Mouse (Mus musculus): ENCODE results near the gene Slco3a1.
A peak's percentile ranks its signal among the peaks of the same experiment; 100 is the strongest.

Slco3a1 gene

DNA sequence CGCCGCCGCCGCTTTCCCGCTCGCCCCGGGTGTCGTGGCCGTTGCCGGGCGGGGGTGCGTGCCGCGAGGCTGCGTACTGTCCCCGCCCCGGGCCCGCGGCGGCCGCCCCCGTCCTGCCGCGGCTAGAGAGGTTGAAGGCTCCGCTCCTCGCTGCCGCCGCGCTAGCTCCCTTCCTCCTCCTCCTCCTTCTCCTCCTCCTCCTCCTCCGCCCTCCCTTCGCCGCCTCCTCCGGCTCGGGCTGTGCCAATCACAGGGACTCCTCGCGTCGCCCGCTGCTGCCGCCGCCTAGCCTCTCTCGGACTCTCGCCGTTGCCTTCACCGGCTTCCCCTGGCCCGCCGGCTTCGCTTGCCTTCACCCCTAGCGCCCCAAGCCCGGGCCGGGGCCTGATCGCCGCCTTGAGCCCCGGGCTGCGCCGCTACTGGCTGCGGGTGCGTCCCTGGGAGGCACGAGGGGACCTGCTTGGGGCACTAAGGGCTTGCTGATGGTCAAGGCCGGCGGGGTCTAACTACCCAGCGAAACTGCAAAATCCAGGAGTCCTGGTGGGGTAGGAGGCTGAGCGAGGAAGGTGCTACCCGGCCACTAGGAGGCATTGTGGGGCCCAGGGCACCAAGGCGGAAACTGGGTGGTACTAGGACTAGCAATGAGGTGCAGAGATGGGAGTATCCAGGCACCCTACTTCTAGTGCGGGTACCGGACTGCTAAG is at the start of gene Slco3a1:
Gene Slco3a1 (minus strand): TSS at position 173 of the 704 bp plus-strand sequence.
- peak; percentile 58 for DNase-seq (ENCODE audit: low spot score)

DNA sequence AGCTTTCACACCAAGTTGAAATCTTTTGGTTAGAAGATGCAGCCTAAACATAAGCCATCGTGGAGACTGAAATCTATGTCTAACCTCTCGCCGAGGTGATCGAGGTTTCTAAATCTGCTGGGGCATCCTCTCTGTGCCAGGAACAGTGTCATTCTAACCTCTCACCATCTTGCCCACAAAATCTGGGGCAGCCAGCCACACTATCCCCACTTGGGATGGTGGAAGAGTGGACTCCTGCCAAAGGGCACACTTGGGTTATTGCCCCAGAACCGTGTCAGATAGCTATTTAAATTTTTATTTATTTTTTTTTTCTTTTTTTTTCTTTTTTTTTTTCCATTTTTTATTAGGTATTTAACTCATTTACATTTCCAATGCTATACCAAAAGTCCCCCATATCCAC is 46.4 kb upstream of the Slco3a1 start:
- no peak for DNase-seq (ENCODE audit: low spot score)

DNA sequence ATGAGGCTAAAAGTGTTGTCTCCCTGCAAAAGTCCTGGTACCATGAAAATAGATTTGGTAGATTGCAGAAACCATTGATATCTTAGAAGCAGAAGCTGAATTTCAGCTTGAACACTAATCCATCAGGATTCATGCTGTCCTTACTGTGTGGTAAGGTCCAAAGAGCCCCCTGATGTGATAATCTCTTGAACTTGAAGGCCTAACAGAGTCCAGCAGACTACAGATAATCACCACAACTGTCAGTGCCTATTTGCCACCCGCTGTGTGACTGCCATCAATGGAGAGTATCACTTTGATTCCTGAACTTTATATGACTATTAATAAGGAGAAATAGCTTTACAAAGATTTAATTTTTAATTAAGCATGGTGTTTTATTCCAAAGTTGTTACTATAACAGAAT is 24.8 kb upstream of the Slco3a1 start:
- no peak for DNase-seq (ENCODE audit: low spot score)

DNA sequence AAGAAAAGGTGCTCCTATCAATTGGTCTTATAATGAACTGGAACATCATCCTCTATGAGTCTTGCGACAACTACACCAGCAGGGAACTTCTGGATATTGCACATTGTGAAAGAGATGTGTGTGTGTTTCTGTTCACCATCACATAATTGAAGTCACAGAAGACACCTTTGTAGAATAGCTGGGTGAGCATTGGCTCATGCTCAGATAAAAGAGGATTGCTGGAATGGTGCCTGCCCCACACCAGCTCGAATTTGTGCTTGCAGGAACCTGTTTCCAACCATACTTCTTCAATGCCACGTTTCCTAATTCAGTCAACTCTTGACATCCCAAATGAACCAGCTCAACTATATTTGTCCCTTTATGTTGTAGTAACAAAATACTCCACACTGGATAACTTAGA is 21.1 kb upstream of the Slco3a1 start:
- no peak for DNase-seq (ENCODE audit: low spot score)

DNA sequence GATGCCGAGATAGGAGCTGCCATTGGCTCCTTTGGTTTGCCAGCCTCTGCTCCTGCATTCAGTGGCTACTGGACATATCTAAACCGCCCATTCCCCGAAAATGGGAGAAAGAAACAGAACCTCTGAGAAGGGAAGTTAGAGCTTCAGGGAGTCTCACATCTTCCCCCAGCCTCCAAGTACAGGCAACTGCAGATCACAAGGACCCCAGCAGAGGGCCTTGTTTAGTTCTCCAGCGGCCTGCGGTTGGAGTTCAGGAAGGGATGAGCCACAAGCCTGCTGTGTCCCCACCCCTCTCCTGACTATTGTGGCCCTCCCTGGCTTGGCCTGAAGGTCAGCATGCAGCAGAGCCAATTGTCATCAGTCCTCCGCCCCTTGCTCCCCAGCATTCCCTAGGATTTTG is 836 bp upstream of the Slco3a1 start:
- DNase-seq (ENCODE audit: low spot score): peak; percentile 60

DNA sequence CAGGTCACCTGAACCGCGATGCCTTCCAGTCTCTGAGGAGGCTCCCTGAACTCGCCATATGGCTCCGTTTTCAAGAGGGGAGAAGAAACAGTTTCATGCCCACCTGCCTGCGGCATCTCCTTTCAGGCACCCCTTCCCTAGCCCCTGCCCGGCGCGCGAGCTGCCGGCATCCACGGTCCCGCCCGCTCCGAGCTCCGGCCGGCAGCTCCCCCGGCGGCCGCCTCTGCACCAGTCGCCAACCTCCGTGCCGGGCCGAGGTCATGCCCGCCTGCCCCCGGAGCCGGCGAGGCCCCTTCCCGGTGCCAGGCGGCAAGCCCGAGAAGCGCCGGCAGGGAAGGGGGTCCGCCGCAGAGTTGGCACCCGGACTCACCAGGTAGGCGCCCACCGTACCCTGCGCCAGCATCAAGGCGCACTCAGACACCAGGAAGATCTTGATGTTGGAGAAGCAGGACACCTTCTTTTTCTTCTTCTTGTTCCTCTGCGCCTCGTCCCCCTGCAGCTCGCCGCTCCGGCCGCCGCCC is 479 bp downstream of the Slco3a1 start:
- DNase-seq (ENCODE audit: low spot score): peak; percentile 38

DNA sequence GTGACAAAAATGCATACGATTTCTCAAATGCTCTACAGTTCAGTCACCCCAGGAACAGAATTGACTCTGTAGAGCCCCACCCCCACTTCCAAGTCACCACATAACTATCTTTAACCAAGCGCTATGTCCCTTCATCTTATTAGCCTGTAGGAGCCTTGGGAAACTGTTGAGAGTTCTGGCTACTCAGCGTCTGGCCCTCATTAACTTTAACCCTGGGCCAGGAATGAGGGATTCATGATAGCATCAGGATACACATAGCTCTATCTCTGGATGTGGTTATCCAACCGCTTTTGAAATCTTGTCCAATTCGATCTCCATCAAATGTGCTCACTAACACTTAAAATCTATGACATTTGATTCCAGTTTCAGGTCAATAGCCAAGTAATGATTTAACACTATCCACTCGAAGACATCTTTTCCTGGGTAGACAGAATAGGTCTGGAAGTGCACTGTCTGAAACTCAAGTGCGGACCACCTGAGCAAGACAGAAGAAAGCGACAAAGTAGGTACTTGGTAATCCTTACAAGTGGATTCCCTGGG is 1.4 kb downstream of the Slco3a1 start:
- no peak for DNase-seq (ENCODE audit: low spot score)

DNA sequence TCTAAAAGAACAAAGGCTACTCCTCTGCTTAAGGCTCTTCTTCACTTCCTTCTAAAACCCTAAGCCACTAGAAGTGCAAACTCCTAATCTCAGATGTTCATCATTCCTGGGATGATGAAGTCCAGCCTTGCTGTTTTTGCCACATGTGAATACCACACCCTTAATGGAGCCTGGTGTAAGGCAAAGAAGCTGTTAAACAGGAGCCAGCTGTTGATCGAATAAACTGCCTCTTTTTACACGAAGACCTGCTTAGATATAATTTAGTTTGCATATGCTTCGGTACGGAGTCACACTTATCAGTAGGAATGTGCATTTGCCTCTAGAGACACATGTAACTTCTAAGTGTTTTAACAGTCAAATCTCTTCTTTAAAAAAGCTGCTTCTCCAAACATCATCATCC is 2.0 kb downstream of the Slco3a1 start:
- DNase-seq (ENCODE audit: low spot score): no peak

DNA sequence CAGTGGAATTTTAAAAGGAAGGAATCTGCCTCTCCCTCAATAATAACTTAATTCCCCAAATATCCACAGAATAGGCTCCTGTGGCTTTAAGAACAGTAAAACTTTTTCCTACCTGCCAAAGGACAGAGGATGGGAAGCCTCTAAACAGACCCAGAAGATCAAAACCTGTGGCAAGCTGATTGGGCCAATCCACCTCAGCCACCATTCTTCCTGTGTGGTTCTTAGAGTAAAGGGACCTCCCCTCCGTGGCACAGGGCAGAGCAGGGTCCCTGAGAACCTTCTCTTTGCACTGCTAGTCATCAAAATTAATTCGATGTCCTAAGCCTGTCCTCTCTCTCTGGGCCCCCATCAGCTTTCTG is 2.6 kb downstream of the Slco3a1 start:
- DNase-seq (ENCODE audit: low spot score): no peak

DNA sequence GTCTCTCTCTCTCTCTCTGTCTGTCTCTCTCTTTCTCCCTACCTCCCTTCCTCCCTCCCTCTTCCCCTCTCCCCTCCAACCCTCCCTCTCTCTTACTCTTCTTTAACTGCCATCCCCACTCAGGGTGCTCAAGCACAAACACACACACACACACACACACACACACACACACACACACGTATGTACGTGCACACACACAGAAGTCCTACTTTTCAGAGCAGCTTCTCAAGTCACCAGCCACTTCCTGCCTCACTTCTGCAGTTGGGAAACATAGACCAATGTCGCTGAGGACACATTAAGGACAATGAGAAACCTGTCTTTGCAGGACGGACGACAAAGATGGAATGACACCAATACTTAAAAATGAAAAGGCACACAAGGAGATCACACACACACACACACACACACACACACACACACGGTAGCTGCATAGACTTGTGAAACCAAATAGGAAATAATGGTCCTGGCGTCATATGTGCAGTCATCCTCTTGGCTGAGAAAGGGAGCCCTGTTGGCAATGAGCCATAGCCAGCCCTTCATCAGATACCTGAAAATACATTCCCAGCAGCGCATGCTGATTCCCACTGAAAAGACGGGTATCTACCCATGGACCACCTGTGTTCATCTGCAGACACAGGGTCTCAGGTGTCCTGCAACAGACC is 3.1 kb downstream of the Slco3a1 start:
- no peak for DNase-seq (ENCODE audit: low spot score)

DNA sequence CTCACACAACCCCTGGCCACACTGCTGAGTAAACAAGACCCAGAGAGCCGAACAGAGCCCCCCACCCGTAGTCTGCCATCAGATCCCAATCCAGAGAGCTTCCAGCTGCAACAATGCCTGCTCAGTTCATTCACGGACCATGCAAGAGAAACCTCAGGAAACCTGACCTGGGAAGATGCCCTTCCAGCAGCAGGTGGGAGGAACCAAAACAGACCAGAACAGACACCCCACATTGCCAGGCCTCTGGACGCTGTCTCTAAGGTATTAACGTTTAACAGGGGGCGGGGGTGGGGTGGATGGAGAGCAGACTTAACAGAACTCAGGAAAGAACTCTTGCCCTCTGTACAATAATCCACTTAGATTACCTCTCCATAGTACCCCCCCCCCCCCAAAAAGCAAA is 4.9 kb downstream of the Slco3a1 start:
- no peak for DNase-seq (ENCODE audit: low spot score)

DNA sequence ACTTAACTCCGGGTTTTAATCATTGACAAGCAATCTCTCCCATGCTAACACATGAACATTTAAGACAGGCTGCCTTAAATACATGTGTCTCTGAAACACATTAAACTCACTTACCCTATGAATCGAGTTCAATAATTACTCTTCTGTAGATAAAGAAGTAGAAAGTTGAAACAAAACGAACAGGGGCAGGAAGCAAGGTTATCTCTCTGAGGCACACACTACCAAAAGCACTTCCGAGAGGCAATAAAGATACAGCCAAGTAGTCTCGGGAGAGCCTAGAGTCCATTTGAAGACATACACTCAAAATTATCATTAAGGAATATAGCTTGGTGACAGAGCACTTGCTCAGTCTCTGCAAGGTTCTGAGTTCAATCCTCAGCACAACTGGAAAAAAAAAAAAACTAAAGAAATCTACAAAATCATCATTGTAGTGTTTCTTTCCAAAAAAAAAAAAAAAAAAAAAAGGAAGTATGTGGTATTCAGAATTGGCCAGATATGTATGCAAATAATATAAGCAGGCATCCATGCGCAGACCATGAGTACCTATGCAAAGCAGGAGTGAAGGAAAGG is 5.5 kb downstream of the Slco3a1 start:
- DNase-seq (ENCODE audit: low spot score): no peak

DNA sequence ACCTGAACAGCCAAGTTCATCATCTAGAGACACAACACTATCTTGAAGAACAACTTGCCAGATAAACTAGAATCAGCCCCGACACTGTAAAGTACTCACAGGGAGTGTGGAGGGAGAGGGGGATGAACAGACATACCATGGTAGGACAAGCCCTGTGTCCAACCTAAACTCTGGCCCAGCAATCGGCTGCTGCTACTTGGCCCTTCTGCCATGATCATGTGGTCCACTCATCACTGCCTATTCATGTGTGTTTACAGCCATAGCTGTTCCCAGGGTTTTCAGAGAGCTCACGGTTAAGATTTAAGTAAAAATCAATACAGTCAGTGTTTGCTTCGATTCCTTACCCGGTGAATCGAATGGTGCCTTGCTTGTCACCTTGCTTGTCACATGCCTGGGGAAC is 7.9 kb downstream of the Slco3a1 start:
- DNase-seq (ENCODE audit: low spot score): no peak

DNA sequence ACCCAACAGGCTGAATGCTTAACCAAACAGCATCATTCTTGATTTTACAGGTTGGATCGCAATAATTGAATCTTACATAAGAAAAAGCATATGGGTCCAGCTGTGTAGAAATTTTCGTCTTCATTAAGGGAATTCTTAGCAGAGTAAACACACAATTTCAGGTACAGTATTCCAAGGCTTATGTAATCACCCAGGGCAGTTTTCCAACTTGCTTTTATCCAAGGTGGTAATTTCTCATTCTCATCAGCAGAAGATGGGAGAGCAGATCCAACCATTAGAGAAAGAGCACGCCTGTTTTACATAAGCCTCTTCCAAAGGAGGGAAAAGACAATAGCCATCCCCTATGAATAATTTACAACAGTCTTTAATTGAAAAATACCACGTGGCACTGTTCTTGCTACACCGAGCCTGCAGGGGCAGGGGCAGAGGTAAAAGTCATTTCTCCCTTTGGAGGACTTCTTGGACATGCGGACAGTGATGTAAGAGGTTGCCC is 9.0 kb downstream of the Slco3a1 start:
- DNase-seq (ENCODE audit: low spot score): no peak

DNA sequence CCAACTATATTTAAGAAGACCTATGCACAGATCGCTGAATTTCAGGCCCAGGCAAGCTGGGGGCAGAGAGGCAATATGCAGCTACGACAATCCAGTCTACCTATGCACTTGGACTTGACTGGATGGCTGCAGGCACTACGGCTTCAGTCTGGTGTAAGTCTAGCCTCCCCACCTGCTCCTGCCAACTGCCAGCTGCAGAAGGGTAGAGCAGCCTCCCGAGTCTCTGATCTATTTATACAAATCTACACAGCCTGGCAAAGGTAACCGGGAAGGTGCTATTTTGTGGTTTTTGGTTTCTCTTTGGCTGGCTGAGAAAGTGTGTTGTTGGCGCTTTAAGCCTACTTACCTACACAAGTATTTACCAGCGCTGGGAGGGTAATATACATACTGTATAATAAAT is 10.3 kb downstream of the Slco3a1 start:
- DNase-seq (ENCODE audit: low spot score): no peak

DNA sequence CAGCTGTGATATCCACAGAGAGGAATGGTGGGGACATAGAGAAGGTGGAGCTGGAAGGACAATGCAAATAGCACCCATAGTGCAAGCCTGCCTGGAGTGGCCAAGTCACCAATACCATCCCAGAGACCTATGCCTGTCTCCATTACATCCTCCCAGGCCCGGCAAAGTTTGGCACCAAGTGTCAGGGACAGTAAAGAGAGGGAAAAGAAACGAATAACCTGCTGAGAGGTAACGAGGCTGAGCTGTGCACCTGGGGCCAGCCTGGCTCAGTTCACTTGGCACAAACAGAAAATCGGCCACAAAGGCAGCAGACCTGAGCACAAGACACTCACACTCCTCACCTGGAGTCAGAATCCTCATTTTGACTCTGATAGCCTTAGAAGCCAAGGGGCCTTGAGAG is 12.6 kb downstream of the Slco3a1 start:
- no peak for DNase-seq (ENCODE audit: low spot score)

DNA sequence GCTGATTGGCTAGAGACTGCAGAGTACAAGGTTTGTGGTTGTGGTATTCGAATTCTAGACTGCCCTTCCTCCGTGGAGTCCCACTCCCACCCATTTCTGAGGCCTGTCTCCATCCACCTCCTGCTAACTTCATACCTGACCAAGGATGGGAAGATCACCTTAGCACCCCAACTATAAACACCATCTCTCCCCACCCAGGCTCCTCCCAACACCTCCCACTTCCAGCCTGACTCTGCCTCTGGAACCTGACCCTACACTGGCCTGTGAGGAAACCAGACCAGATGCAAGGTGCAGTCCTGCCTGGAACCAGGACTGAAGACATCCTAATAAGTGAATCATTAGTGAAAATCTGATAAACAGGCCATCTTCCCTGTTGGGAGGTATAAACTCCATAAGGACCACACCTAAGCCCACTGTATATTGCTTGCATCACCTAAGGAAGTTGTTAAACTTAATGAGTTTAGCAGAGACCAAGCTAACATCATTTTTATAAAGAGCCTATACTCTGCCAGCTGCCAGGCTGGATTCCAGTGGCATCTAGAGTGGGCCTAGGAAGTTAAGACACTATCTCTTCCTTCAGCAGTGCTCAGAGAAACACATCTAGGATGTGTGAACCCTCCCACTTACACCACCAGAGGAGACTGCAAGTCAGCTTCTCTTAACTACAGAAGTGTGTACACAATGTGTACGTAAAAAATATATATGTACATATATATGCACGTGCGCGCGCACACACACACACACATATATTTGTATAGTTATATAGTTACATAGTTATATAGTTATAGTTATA is 13.5 kb downstream of the Slco3a1 start:
- DNase-seq (ENCODE audit: low spot score): no peak

DNA sequence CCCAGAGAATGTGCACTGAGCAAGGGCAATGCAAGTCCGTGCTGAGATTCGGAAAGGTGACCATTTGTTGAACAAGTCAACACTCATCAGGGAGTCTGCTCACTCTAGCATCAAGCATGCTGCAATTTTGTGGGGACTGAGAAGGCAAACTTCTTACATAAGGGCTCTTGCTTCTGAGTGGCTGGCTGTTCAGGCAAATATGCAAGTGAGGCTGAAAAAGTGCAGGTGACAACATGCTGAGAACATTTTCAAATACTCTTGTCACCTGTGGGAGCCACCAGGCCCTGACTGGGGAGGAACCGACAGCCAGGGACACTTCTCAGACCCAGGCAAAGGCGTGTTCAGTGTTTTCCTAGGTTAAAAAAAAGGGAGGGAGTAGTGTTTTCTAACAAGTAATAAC is 18.4 kb downstream of the Slco3a1 start:
- no peak for DNase-seq (ENCODE audit: low spot score)

DNA sequence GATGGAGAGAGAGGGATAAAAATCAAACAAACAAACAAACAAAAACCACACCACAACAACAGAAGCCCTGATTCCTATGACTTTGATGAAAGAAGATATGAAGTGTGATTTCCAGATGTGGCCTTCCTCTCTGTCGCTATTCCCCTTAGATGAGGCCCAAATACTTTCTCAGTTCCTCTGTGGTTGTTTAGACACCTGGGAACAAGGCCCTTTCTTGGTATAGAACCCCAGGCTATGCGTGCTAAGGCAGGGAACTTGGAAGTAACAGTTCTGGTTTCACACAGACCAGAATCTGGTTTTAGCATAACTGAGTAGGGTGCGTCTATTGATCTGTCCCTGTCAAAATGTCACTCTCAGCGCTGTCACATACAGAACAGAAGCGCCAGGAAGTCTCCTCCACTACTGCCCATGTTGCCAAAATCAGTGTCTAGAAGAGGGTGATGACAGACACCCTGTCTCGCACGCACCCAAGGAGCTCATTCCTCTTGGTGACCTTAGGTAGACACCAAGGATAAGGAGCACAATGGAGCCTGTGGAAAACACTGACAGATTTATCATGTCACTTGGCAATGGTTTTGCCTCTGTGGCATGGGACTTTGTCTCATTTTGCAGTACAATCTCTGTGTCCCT is 23.0 kb downstream of the Slco3a1 start:
- DNase-seq (ENCODE audit: low spot score): no peak

DNA sequence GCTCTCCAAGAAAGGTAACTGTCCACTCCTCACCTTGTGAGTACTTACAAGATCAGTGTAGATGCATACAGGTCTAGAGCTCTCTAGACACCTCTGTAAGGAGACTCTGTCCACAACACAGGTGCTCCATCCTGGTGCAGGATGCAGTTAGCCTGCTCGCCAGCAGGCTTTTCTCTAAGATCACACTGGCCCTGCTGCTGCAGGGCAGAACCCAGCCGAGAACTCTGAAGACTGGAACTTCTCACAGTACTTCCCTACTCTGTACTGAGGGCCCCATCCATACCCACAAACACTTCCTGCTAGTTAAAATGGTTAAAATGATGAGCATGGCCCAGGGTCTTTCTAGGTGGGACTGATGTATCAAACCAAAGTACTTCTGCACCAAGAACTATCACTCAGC is 24.7 kb downstream of the Slco3a1 start:
- no peak for DNase-seq (ENCODE audit: low spot score)

DNA sequence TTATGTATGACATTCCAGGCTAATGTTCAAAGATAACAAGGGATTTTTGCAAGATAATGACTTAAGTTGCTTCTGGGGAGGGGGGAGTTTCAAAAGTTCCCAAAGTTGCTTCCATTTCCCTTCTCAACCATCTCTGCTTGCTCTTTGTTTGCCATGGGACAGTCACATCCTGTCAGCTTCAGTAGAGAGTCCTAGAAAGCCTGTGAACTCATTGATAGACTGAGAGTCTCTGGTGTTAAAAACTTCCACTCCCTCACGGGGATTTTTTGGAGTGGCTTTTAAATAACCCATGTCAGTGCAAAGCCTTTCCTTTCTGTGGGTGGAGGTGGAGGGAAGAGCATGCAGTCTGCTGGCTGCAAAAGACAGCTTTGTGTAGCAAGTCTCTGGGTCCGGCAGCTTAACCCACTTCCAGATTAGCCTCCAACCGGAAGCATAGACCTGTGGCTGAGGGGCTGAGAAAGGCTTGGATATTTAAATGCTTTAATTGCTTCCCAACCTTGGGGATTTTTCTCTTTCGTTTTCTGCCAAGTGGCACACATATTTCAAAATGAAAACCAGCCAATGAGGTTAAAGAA is 25.3 kb downstream of the Slco3a1 start:
- no peak for DNase-seq (ENCODE audit: low spot score)

Measured in ovary, postnatal 14 days (tissue).